Mouse (Mus musculus): ENCODE measurements around the gene Sfxn2. TPM values are rescaled to one million over a fixed set of nuclear protein-coding genes. Genes with fewer than 3 reads are reported as not detected.

Gene Sfxn2
- total and polyA plus RNA-seq, 3 experiments = 20.3 to 36.6 (median 21.2) TPM

GRCm38 (mm10) chr19:46563603-46564002 lies 9.6 kb upstream of the Sfxn2 start:
- DNase-seq (ENCODE audit: low read depth, low spot score) = no peak
- Histone ChIP-seq H3K36me3 (ENCODE audit: control insufficient read depth in 1 of 2, insufficient read depth in 2 of 2, low read length in 2 of 2) (no peaks in the 10 kb centered on the region), H3K27me3 (ENCODE audit: control insufficient read depth in 1 of 2, insufficient read depth in 2 of 2, low read length in 2 of 2) (no peaks in the 10 kb centered on the region), H3K27ac (ENCODE audit: control insufficient read depth, low read depth, low read length) (no peak overlapping the region), H3K9me3 (replicated peaks; ENCODE audit: insufficient read depth, low read length) (no peaks in the 10 kb centered on the region), H3K9ac (ENCODE audit: control insufficient read depth, low read depth, low read length, poor library complexity, severe bottlenecking) (no peak overlapping the region), H3K4me1 (ENCODE audit: control insufficient read depth in 1 of 2, insufficient read depth in 2 of 2, low read length in 2 of 2) (peaks cover 0 to 3% of the 10 kb centered on the region in 2 experiments; a peak in 1 of 4 replicates), H3K4me3 (ENCODE audit: control insufficient read depth in 1 of 2, insufficient read depth in 1 of 2, low read depth in 2 of 2, low read length in 2 of 2) (no peak overlapping the region), H3K79me2 (ENCODE audit: control insufficient read depth, insufficient read depth, low read length, poor library complexity) (no peaks in the 10 kb centered on the region; the same call in 1 of the 2 replicates)
- TF ChIP-seq TCF12 (IDR thresholded peaks at IDR 0.05; ENCODE audit: low read depth, low read length) (no peak), RAD21 (IDR thresholded peaks at IDR 0.05; ENCODE audit: low read depth, low read length) (no peak), TBP (IDR thresholded peaks at IDR 0.05; ENCODE audit: low read depth, low read length) (no peak), TAL1 (IDR thresholded peaks at IDR 0.05; ENCODE audit: low read length) (no peak), KAT2A (conservative IDR thresholded peaks at IDR 0.05; ENCODE audit: low read depth, low read length) (no peak), ZNF384 (IDR thresholded peaks at IDR 0.05; ENCODE audit: low read depth, low read length) (no peak), POLR2AphosphoS5 (IDR thresholded peaks at IDR 0.05; ENCODE audit: borderline replicate concordance, low read depth, low read length) (no peak), MYB (IDR thresholded peaks at IDR 0.05; ENCODE audit: low read depth, low read length) (no peak), MAZ (IDR thresholded peaks at IDR 0.05; ENCODE audit: low read depth, low read length) (no peak), SIN3A (IDR thresholded peaks at IDR 0.05; ENCODE audit: low read length) (no peak), SMC3 (IDR thresholded peaks at IDR 0.05; ENCODE audit: low read depth, low read length) (no peak), MXI1 (IDR thresholded peaks at IDR 0.05; ENCODE audit: low read depth, low read length) (no peak)

DNA sequence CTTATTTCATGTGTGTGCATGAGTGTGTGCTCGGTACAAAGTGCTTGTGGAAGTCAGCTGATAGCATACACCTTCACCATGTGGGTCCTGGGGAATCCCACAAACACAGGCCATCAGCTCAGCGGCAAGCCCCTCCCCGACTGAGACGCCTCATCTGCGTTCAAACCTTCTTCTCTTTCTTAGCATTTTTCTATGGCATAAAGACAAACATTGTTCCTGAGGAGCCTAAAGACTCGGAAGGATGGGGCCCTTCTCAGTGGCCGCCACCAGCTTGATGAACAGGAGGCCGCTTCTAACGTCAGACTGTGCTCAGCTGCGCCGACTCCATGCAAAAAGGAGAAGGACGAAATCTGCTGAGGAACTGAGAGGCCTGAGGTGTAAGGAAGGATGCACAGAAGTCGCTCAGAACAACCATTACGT lies 9.1 kb upstream of the Sfxn2 start:
- Histone ChIP-seq H3K9ac (ENCODE audit: control insufficient read depth, low read depth, low read length, poor library complexity, severe bottlenecking) (no peak overlapping the region), H3K27ac (ENCODE audit: control insufficient read depth, low read depth, low read length) (no peak overlapping the region), H3K4me3 (ENCODE audit: control insufficient read depth in 1 of 2, insufficient read depth in 1 of 2, low read depth in 2 of 2, low read length in 2 of 2) (no peak overlapping the region), H3K4me1 (ENCODE audit: control insufficient read depth in 1 of 2, insufficient read depth in 2 of 2, low read length in 2 of 2) (peaks cover 0 to 3% of the 10 kb centered on the region in 2 experiments; a peak in 1 of 4 replicates), H3K27me3 (ENCODE audit: control insufficient read depth in 1 of 2, insufficient read depth in 2 of 2, low read length in 2 of 2) (no peaks in the 10 kb centered on the region), H3K36me3 (ENCODE audit: control insufficient read depth in 1 of 2, insufficient read depth in 2 of 2, low read length in 2 of 2) (no peaks in the 10 kb centered on the region), H3K9me3 (replicated peaks; ENCODE audit: insufficient read depth, low read length) (no peaks in the 10 kb centered on the region), H3K79me2 (ENCODE audit: control insufficient read depth, insufficient read depth, low read length, poor library complexity) (no peaks in the 10 kb centered on the region; the same call in 1 of the 2 replicates)
- TF ChIP-seq RCOR1 (IDR thresholded peaks at IDR 0.05; ENCODE audit: low read depth, low read length) (no peak), ZC3H11A (IDR thresholded peaks at IDR 0.05; ENCODE audit: low read depth, low read length) (no peak), UBTF (IDR thresholded peaks at IDR 0.05; ENCODE audit: borderline replicate concordance, insufficient read depth, low read depth, low read length) (no peak), SMC3 (IDR thresholded peaks at IDR 0.05; ENCODE audit: low read depth, low read length) (no peak), MYC (IDR thresholded peaks at IDR 0.05; ENCODE audit: low read depth, low read length) (no peak), POLR2AphosphoS5 (IDR thresholded peaks at IDR 0.05; ENCODE audit: borderline replicate concordance, low read depth, low read length) (no peak), TCF12 (IDR thresholded peaks at IDR 0.05; ENCODE audit: low read depth, low read length) (no peak), RAD21 (IDR thresholded peaks at IDR 0.05; ENCODE audit: low read depth, low read length) (no peak), ZMIZ1 (IDR thresholded peaks at IDR 0.05; ENCODE audit: low read depth, low read length) (no peak), EP300 (IDR thresholded peaks at IDR 0.05; ENCODE audit: low read depth in 1 of 2, low read length in 2 of 2) (no peak), JUND (IDR thresholded peaks at IDR 0.05; ENCODE audit: low read depth, low read length) (no peak), CTCF (IDR thresholded peaks at IDR 0.05 in 2 of 3, conservative IDR thresholded peaks at IDR 0.05 in 1 of 3; ENCODE audit: control insufficient read depth in 1 of 3, insufficient read depth in 1 of 3, low read depth in 2 of 3, low read length in 3 of 3, poor library complexity in 1 of 3, severe bottlenecking in 1 of 3) (no peak), SIN3A (IDR thresholded peaks at IDR 0.05; ENCODE audit: low read length) (no peak), ZNF384 (IDR thresholded peaks at IDR 0.05; ENCODE audit: low read depth, low read length) (no peak), MAFK (IDR thresholded peaks at IDR 0.05; ENCODE audit: borderline replicate concordance, low read depth, low read length) (no peak), USF2 (IDR thresholded peaks at IDR 0.05; ENCODE audit: borderline replicate concordance in 1 of 2, insufficient read depth in 1 of 2, low read depth in 1 of 2, low read length in 2 of 2) (no peak), NRF1 (IDR thresholded peaks at IDR 0.05; ENCODE audit: insufficient read depth, low read depth, low read length, poor library complexity, severe bottlenecking) (no peak), BHLHE40 (IDR thresholded peaks at IDR 0.05; ENCODE audit: borderline replicate concordance, low read depth, low read length) (no peak), GABPA (IDR thresholded peaks at IDR 0.05; ENCODE audit: low read depth, low read length) (no peak)
- DNase-seq (ENCODE audit: low read depth, low spot score) = no peak

Measured in MEL (cell line).